Mouse (Mus musculus) bone marrow macrophage, adult 2 months (primary cell): ENCODE results near the gene Dlg3.

Experiments used
- CTCF ChIP-seq: IDR thresholded peaks from 2 replicates; pipeline ENCODE4 v1.5.1; 2012; ENCODE audit warnings: low read depth, mild to moderate bottlenecking, low read length, moderate library complexity
- POLR2A ChIP-seq: IDR thresholded peaks from 2 replicates; pipeline ENCODE4 v1.6.1; 2012; ENCODE audit warnings: mild to moderate bottlenecking, low read depth, low read length, borderline replicate concordance

- TF ChIP-seq POLR2A (no peak), CTCF (no peak)
Observed at GRCm38 (mm10) chrX:100796041-100796740, 28.7 kb downstream of the Dlg3 start.
